Mouse (Mus musculus): ENCODE data around the gene Lrrc25. TPM values are rescaled to one million over a fixed set of nuclear protein-coding genes. Genes with fewer than 3 reads are reported as not detected.
A peak's percentile ranks its signal among the peaks of the same experiment; 100 is the strongest.

The Lrrc25 gene
- polyA plus RNA-seq, 1 experiment from 2014 or later: 0.57 TPM

- Histone ChIP-seq H3K4me3 (ENCODE audit: low read depth, low read length) (no peak overlapping the region), H3K27me3 (ENCODE audit: control insufficient read depth, insufficient read depth, low read length) (no peaks in the 10 kb centered on the region; the same call in 1 of the 2 replicates), H3K27ac (replicated peaks; ENCODE audit: low read depth, low read length) (no peak overlapping the region), H3K9ac (ENCODE audit: low read length) (no peak overlapping the region), H3K4me1 (ENCODE audit: control insufficient read depth, insufficient read depth, low read length) (0 out of 2 replicates have a peak, but pooled peaks cover 3% of the 10 kb centered on the region), H3K4me2 (ENCODE audit: low read depth, severe bottlenecking) (no peak overlapping the region), H3K36me3 (ENCODE audit: control insufficient read depth, insufficient read depth, low read length) (peaks cover 4% of the 10 kb centered on the region; the same call in 1 of the 2 replicates), H3K9me3 (ENCODE audit: control insufficient read depth, low read length) (no peaks in the 10 kb centered on the region)
- 62% methylated on average over 2 of the region's 2 CpGs for WGBS
- peak; percentile 53 for DNase-seq (ENCODE audit: low spot score)
- ATAC-seq (ENCODE audit: insufficient number of reproducible peaks, low FRiP score, low TSS enrichment, low read depth): no peak
Measured at GRCm38 (mm10) chr8:70653226-70653625, 37.3 kb downstream of the Lrrc25 start.

DNA sequence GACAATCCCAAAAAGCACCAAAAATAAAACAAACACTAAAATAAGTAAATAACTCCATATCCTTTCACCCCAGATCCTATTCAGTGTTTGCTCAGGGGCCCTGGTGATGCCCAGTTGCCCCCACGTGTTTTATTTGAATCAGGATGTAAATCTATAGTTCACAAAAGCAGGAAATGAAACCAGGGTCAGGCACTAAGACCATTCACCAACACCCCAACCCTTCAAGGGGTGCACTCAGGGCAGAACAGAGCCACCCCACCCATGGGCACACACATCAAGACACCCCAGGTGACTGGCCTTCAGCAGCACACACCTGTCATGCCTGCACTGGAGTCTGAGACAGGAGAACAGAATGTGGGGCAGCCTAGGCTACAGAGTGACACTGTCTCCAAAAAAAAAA is 38.2 kb downstream of the Lrrc25 start:
- Histone ChIP-seq H3K9ac (ENCODE audit: low read length) (no peak overlapping the region), H3K4me1 (ENCODE audit: control insufficient read depth, insufficient read depth, low read length) (peaks cover 10% of the 10 kb centered on the region; the same call in 1 of the 2 replicates), H3K27ac (replicated peaks; ENCODE audit: low read depth, low read length) (no peak overlapping the region), H3K36me3 (ENCODE audit: control insufficient read depth, insufficient read depth, low read length) (peaks cover 4% of the 10 kb centered on the region; the same call in 1 of the 2 replicates), H3K4me3 (ENCODE audit: low read depth, low read length) (no peak overlapping the region), H3K4me2 (ENCODE audit: low read depth, severe bottlenecking) (no peak overlapping the region), H3K27me3 (ENCODE audit: control insufficient read depth, insufficient read depth, low read length) (no peaks in the 10 kb centered on the region; the same call in 1 of the 2 replicates), H3K9me3 (ENCODE audit: control insufficient read depth, low read length) (no peaks in the 10 kb centered on the region)
- ATAC-seq (ENCODE audit: insufficient number of reproducible peaks, low FRiP score, low TSS enrichment, low read depth) (no peak), DNase-seq (ENCODE audit: low spot score) (no peak)
- WGBS: 69% methylated on average over 1 of the region's 1 CpGs

- no peak overlapping the region for H3K4me3 ChIP-seq (ENCODE audit: low read depth, low read length)
- no peak overlapping the region for H3K9ac ChIP-seq (ENCODE audit: low read length)
- ATAC-seq (ENCODE audit: insufficient number of reproducible peaks, low FRiP score, low TSS enrichment, low read depth) (no peak), DNase-seq (ENCODE audit: low spot score) (no peak)
- no peak overlapping the region for H3K4me2 ChIP-seq (ENCODE audit: low read depth, severe bottlenecking)
- H3K27ac ChIP-seq (replicated peaks; ENCODE audit: low read depth, low read length): no peak overlapping the region; the same call in 1 of the 2 replicates
- H3K36me3 ChIP-seq (ENCODE audit: control insufficient read depth, insufficient read depth, low read length): no peaks in the 10 kb centered on the region; the same call in 1 of the 2 replicates
- 60% methylated on average over 2 of the region's 2 CpGs for WGBS
- peaks cover 13% of the 10 kb centered on the region; the same call in 1 of the 2 replicates for H3K4me1 ChIP-seq (ENCODE audit: control insufficient read depth, insufficient read depth, low read length)
- H3K27me3 ChIP-seq (ENCODE audit: control insufficient read depth, insufficient read depth, low read length): no peaks in the 10 kb centered on the region; the same call in 1 of the 2 replicates
- no peaks in the 10 kb centered on the region for H3K9me3 ChIP-seq (ENCODE audit: control insufficient read depth, low read length)
Measured at GRCm38 (mm10) chr8:70655469-70655868, 39.5 kb downstream of the Lrrc25 start.

GRCm38 (mm10) chr8:70656193-70656790 is 40.3 kb downstream of the Lrrc25 start:
- Histone ChIP-seq H3K27me3 (ENCODE audit: control insufficient read depth, insufficient read depth, low read length) (no peaks in the 10 kb centered on the region; the same call in 1 of the 2 replicates), H3K4me2 (ENCODE audit: low read depth, severe bottlenecking) (no peak overlapping the region), H3K9ac (ENCODE audit: low read length) (no peak overlapping the region), H3K4me3 (ENCODE audit: low read depth, low read length) (no peak overlapping the region), H3K9me3 (ENCODE audit: control insufficient read depth, low read length) (no peaks in the 10 kb centered on the region), H3K27ac (replicated peaks; ENCODE audit: low read depth, low read length) (peak overlapping the region; percentile 36; the same call in 1 of the 2 replicates), H3K4me1 (ENCODE audit: control insufficient read depth, insufficient read depth, low read length) (peaks cover 13% of the 10 kb centered on the region; the same call in 1 of the 2 replicates), H3K36me3 (ENCODE audit: control insufficient read depth, insufficient read depth, low read length) (no peaks in the 10 kb centered on the region; the same call in 1 of the 2 replicates)
- ATAC-seq (ENCODE audit: insufficient number of reproducible peaks, low FRiP score, low TSS enrichment, low read depth) (no peak), DNase-seq (ENCODE audit: low spot score) (no peak)
- 80% methylated on average over 13 of the region's 13 CpGs for WGBS

- no peak overlapping the region for H3K4me3 ChIP-seq (ENCODE audit: low read depth, low read length)
- H3K4me2 ChIP-seq (ENCODE audit: low read depth, severe bottlenecking): no peak overlapping the region
- no peaks in the 10 kb centered on the region; the same call in 1 of the 2 replicates for H3K27me3 ChIP-seq (ENCODE audit: control insufficient read depth, insufficient read depth, low read length)
- no peaks in the 10 kb centered on the region for H3K36me3 ChIP-seq (ENCODE audit: control insufficient read depth, insufficient read depth, low read length)
- H3K9me3 ChIP-seq (ENCODE audit: control insufficient read depth, low read length): no peaks in the 10 kb centered on the region
- WGBS: 84% methylated on average over 3 of the region's 3 CpGs
- no peak for ATAC-seq (ENCODE audit: insufficient number of reproducible peaks, low FRiP score, low TSS enrichment, low read depth)
- H3K4me1 ChIP-seq (ENCODE audit: control insufficient read depth, insufficient read depth, low read length): peaks cover 13% of the 10 kb centered on the region; the same call in 1 of the 2 replicates
- no peak overlapping the region for H3K9ac ChIP-seq (ENCODE audit: low read length)
- no peak overlapping the region for H3K27ac ChIP-seq (replicated peaks; ENCODE audit: low read depth, low read length)
- DNase-seq (ENCODE audit: low spot score): no peak
Measured at GRCm38 (mm10) chr8:70657214-70657613, 41.3 kb downstream of the Lrrc25 start.

DNA sequence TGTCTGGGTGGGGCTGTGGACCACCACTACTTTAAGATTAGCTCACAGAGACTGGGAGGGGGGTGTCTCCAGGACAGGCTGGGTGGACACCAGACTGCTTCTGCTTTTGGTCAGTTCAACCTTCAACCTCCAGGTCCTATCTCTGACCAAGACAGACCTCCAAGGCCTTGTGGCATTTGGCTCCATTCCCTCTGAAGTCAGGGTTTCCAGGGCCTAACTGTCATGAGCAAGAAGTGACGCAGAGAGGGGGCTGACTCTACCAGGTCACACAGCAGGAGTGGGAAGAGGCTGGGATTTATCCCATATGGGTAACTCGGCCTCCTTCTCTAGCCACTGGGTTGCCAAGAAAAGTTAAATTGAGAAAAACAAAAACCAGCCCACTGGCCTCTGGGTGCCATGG is 41.8 kb downstream of the Lrrc25 start:
- H3K4me1 ChIP-seq (ENCODE audit: control insufficient read depth, insufficient read depth, low read length): peaks cover 13% of the 10 kb centered on the region; the same call in 1 of the 2 replicates
- 89% methylated on average over 2 of the region's 2 CpGs for WGBS
- no peaks in the 10 kb centered on the region; the same call in 1 of the 2 replicates for H3K27me3 ChIP-seq (ENCODE audit: control insufficient read depth, insufficient read depth, low read length)
- ATAC-seq (ENCODE audit: insufficient number of reproducible peaks, low FRiP score, low TSS enrichment, low read depth): no peak
- DNase-seq (ENCODE audit: low spot score): no peak
- H3K36me3 ChIP-seq (ENCODE audit: control insufficient read depth, insufficient read depth, low read length): no peaks in the 10 kb centered on the region
- no peak overlapping the region for H3K27ac ChIP-seq (replicated peaks; ENCODE audit: low read depth, low read length)
- no peaks in the 10 kb centered on the region for H3K9me3 ChIP-seq (ENCODE audit: control insufficient read depth, low read length)
- H3K4me2 ChIP-seq (ENCODE audit: low read depth, severe bottlenecking): no peak overlapping the region; the same call in 1 of the 2 replicates
- no peak overlapping the region for H3K4me3 ChIP-seq (ENCODE audit: low read depth, low read length)
- H3K9ac ChIP-seq (ENCODE audit: low read length): no peak overlapping the region

DNA sequence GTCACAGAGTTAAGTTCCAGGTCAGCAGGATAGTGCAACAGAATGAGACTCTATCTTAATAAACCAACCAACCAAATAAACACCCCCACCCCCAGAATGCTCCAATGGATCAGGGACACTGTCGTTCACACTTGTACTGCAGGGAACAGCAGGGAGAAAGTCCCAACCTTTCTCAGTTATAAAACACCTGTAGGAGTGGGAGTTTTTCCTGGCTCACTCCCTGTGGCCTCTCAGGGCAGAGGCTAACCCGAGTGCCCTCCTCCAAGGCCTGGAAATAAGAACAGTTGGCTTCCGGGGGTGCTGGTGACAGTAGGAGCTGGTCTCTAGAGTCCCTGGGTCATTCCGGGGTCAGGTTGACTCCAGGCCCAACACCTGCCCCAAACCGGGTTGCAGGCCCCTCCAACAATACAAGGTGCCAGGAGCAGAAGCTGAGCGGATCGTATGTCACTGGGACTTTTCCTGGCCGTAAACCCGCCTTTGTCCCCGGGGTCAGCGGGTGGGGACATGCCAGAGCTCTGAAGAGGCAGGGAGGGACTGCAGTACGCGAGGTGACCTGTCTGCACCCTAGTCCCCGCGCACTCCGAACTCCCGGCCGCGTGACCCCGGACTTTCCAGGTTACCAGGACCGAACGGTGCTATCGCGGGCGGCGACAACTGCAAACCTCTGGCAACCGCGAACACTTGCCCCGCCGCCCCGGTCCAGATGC is 43.1 kb downstream of the Lrrc25 start:
- peak; percentile 58 for ATAC-seq (ENCODE audit: insufficient number of reproducible peaks, low FRiP score, low TSS enrichment, low read depth)

GRCm38 (mm10) chr8:70659604-70660272 is 43.8 kb downstream of the Lrrc25 start:
- no peaks in the 10 kb centered on the region for H3K9me3 ChIP-seq (ENCODE audit: control insufficient read depth, low read length)
- peaks cover 13% of the 10 kb centered on the region; the same call in 1 of the 2 replicates for H3K4me1 ChIP-seq (ENCODE audit: control insufficient read depth, insufficient read depth, low read length)
- H3K36me3 ChIP-seq (ENCODE audit: control insufficient read depth, insufficient read depth, low read length): no peaks in the 10 kb centered on the region
- H3K27ac ChIP-seq (replicated peaks; ENCODE audit: low read depth, low read length): peak overlapping the region; percentile 79
- DNase-seq (ENCODE audit: low spot score) (peak; percentile 99), ATAC-seq (ENCODE audit: insufficient number of reproducible peaks, low FRiP score, low TSS enrichment, low read depth) (peak; percentile 96)
- peak overlapping the region; percentile 72 for H3K9ac ChIP-seq (ENCODE audit: low read length)
- 2% methylated on average over 43 of the region's 44 CpGs for WGBS
- H3K4me3 ChIP-seq (ENCODE audit: low read depth, low read length): peak overlapping the region; percentile 68
- no peaks in the 10 kb centered on the region; the same call in 1 of the 2 replicates for H3K27me3 ChIP-seq (ENCODE audit: control insufficient read depth, insufficient read depth, low read length)
- H3K4me2 ChIP-seq (ENCODE audit: low read depth, severe bottlenecking): peak overlapping the region; percentile 92

More for the DNA sequence above, 43.1 kb downstream of the Lrrc25 start:
- peaks cover 13% of the 10 kb centered on the region; the same call in 1 of the 2 replicates for H3K4me1 ChIP-seq (ENCODE audit: control insufficient read depth, insufficient read depth, low read length)
- WGBS: 2% methylated on average over 31 of the region's 31 CpGs
- H3K27ac ChIP-seq (replicated peaks; ENCODE audit: low read depth, low read length): peak overlapping the region; percentile 79
- peak overlapping the region; percentile 68 for H3K4me3 ChIP-seq (ENCODE audit: low read depth, low read length)
- no peaks in the 10 kb centered on the region for H3K9me3 ChIP-seq (ENCODE audit: control insufficient read depth, low read length)
- DNase-seq (ENCODE audit: low spot score): no peak
- H3K4me2 ChIP-seq (ENCODE audit: low read depth, severe bottlenecking): peak overlapping the region; percentile 92
- no peaks in the 10 kb centered on the region; the same call in 1 of the 2 replicates for H3K27me3 ChIP-seq (ENCODE audit: control insufficient read depth, insufficient read depth, low read length)
- no peaks in the 10 kb centered on the region for H3K36me3 ChIP-seq (ENCODE audit: control insufficient read depth, insufficient read depth, low read length)
- peak overlapping the region; percentile 72 for H3K9ac ChIP-seq (ENCODE audit: low read length)

Measured in limb, embryonic 11.5 days (tissue).